11 mouse cellular contexts compared by ENCODE assay signal in genomic region chr6:39318631-39319010, GRCm38 (mm10). TPM values are rescaled to one million over a fixed set of nuclear protein-coding genes. Genes with fewer than 3 reads are reported as not detected.
DNase-seq lines count a peak whose midpoint lies in the region; ATAC-seq and TF ChIP-seq lines count a peak whose summit lies in the region.
"Had no signal": no experiment of that assay in that cellular context is flagged by ENCODE, and none has a peak within 500 bp of the region (broad histone marks: within the 10 kb centered on the region; RNA-seq: fewer than 3 reads in every experiment).

No protein-coding gene starts in this region.

- TF ChIP-seq CTCF in cerebellum, adult 2 months (IDR thresholded peaks at IDR 0.05; ENCODE audit: borderline replicate concordance, insufficient read depth, low read depth, low read length) = no peak
- TF ChIP-seq CTCF in left cerebral cortex, adult 2 months (IDR thresholded peaks at IDR 0.05) = no peak

- H3K4me1 ChIP-seq in cerebellum, adult 2 months (ENCODE audit: control insufficient read depth, insufficient read depth, low read length) = peaks cover 18% of the 10 kb centered on the region
- peaks cover 16% of the 10 kb centered on the region for H3K4me1 ChIP-seq in heart, embryonic 16.5 days (ENCODE audit: control insufficient read depth, insufficient read depth, low read length)
- H3K4me1 ChIP-seq: stomach, embryonic 15.5 days had no signal

- no peak overlapping the region for H3K4me3 ChIP-seq in cerebellum, adult 2 months (replicated peaks; ENCODE audit: insufficient read depth, low read depth, low read length)
- H3K4me3 ChIP-seq in left cerebral cortex, adult 2 months = no peak overlapping the region
- H3K4me3 ChIP-seq in heart, embryonic 16.5 days (ENCODE audit: low read length) = no peak overlapping the region
- H3K4me3 ChIP-seq: kidney, embryonic 15.5 days; stomach, embryonic 15.5 days had no signal

- H3K27ac ChIP-seq in cerebellum, adult 2 months (ENCODE audit: insufficient read depth, low read length) = peak overlapping the region; percentile 78
- peak overlapping the region; percentile 92 for H3K27ac ChIP-seq in left cerebral cortex, adult 2 months
- H3K27ac ChIP-seq in heart, embryonic 16.5 days (ENCODE audit: low read length) = peak overlapping the region; percentile 83
- H3K27ac ChIP-seq: kidney, embryonic 15.5 days had no signal

- DNase-seq in cerebellum, adult 2 months = no peak
- DNase-seq in cerebellum, adult 18-20 months = no peak
- DNase-seq in left cerebral cortex, adult 2 months (ENCODE audit: extremely low spot score in 1 of 2, low spot score in 2 of 2) = no peak
- DNase-seq in left cerebral cortex, postnatal 10 days (ENCODE audit: extremely low spot score in 1 of 2, low spot score in 2 of 2) = no peak
- peak; percentile 36 for DNase-seq in adipocyte (ENCODE audit: low spot score)
- DNase-seq in cerebellum, adult 11 months = no peak

- H3K9me3 ChIP-seq in heart, embryonic 16.5 days (replicated peaks; ENCODE audit: control insufficient read depth, low read length) = no peaks in the 10 kb centered on the region
- H3K9me3 ChIP-seq: kidney, embryonic 15.5 days; stomach, embryonic 15.5 days had no signal

- WGBS in cerebellum, adult 2 months = 39% methylated on average over 2 of the region's 2 CpGs
- WGBS in heart, embryonic 16.5 days = 63% methylated on average over 2 of the region's 2 CpGs

- H3K27me3 ChIP-seq in cerebellum, adult 2 months (ENCODE audit: control insufficient read depth, insufficient read depth, low read length) = no peaks in the 10 kb centered on the region
- no peaks in the 10 kb centered on the region for H3K27me3 ChIP-seq in heart, embryonic 16.5 days (ENCODE audit: control insufficient read depth, insufficient read depth, low read length)
- H3K27me3 ChIP-seq: kidney, embryonic 15.5 days; stomach, embryonic 15.5 days had no signal

- no peak for ATAC-seq in heart, embryonic 16.5 days (replicated peaks; ENCODE audit: extremely low read depth, insufficient read depth, low FRiP score)
- ATAC-seq in activated CD4-positive, CD25-positive, alpha-beta regulatory T cell, adult 4 months = no peak

- no peaks in the 10 kb centered on the region for H3K36me3 ChIP-seq in heart, embryonic 16.5 days (ENCODE audit: control insufficient read depth, insufficient read depth)
- H3K36me3 ChIP-seq: kidney, embryonic 15.5 days; stomach, embryonic 15.5 days had no signal

- no peak overlapping the region for H3K4me2 ChIP-seq in heart, embryonic 16.5 days (ENCODE audit: low read depth, low read length)
- H3K4me2 ChIP-seq: kidney, embryonic 15.5 days; liver, embryonic 11.5 days; stomach, embryonic 15.5 days had no signal

- intact Hi-C loops in left cerebral cortex, adult 2 months (cut with DNase I) = loop anchor here (1.0 kb wide), 1 partner anchor 112 kb away; the partner anchor contains the start of gene Kdm7a
- intact Hi-C loops in left cerebral cortex, postnatal 10 days (cut with DNase I) = no loop called here

- no peak overlapping the region for H3K9ac ChIP-seq in heart, embryonic 16.5 days (ENCODE audit: low read length)
- H3K9ac ChIP-seq: kidney, embryonic 15.5 days; stomach, embryonic 15.5 days had no signal

- TF ChIP-seq POLR2A in cerebellum, adult 2 months (IDR thresholded peaks at IDR 0.05; ENCODE audit: borderline replicate concordance, insufficient read depth, low read length) = no peak

RNA-seq across cellular contexts. Expression of gene Slc37a3, which starts 58.9 kb away (rescaled TPM):
- polyA plus RNA-seq in cerebellum, adult 2 months (2012; rRNA removed) = 26.2 and 27.8 TPM in 2 replicates
- total RNA-seq in left cerebral cortex, adult 2 months (2021) = 10 to 100 TPM; 68.1 to 73.1 TPM
- 10 to 100 TPM; 71.4 to 86.2 TPM for total RNA-seq in left cerebral cortex, postnatal 10 days (2021)
- 28.4 and 30.9 TPM in 2 replicates for polyA plus RNA-seq in heart, embryonic 16.5 days (2015; fragmentation: Nextera tagmentation; extraction: Ambion mirVana)
- 10 to 100 TPM; 41.2 to 43.6 TPM for polyA plus RNA-seq in activated CD4-positive, CD25-positive, alpha-beta regulatory T cell, adult 4 months (2017; shearing (Covaris generic))
